Mouse (Mus musculus) forebrain, embryonic 10.5 days (tissue): ENCODE measurements at regions not wholly inside any gene's neighbourhood (a gene's known extent, or its start where the extent isn't known, plus 50 kb on each side); places are given as distances from the start of the nearest gene placed in this dataset.

Experiments used
- DNase-seq: peaks from one replicate; pipeline ENCODE4 v3.0.0-alpha.2; 2017; ENCODE audit warnings: low spot score; ENCODE audit errors: extremely low spot score
- H3K27ac ChIP-seq: fragments of 300-500 bp; sonication (generic); 2 replicates; pipeline ENCODE4 v1.5.1; 2016; ENCODE audit warnings: mild to moderate bottlenecking
- H3K27me3 ChIP-seq: fragments of 300-500 bp; sonication (generic); 2 replicates; pipeline ENCODE4 v1.6.1; 2016; ENCODE audit warnings: mild to moderate bottlenecking; ENCODE audit not compliant: poor library complexity, severe bottlenecking
- H3K36me3 ChIP-seq: fragments of 300-500 bp; sonication (generic); replicated peaks from 2 replicates; pipeline ENCODE4 v1.6.1; 2016; ENCODE audit warnings: mild to moderate bottlenecking, moderate library complexity
- H3K4me1 ChIP-seq: fragments of 300-500 bp; sonication (generic); 2 replicates; pipeline ENCODE4 v1.6.1; 2016
- H3K4me3 ChIP-seq: fragments of 300-500 bp; sonication (generic); 2 replicates; pipeline ENCODE4 v1.5.1; 2016; ENCODE audit warnings: mild to moderate bottlenecking, moderate library complexity
- H3K9me3 ChIP-seq: fragments of 300-500 bp; sonication (generic); 2 replicates; pipeline ENCODE4 v1.6.1; 2016; ENCODE audit warnings: mild to moderate bottlenecking, moderate library complexity
- WGBS: fragments of 180-500 bp; shearing (Covaris S2); methylation state at CpG from one replicate; pipeline ENCODE4 v1.1.7; 2016; 5-methylcytosine and 5-hydroxymethylcytosine counted together

GRCm38 (mm10) chr11:50547776-50548175 is 54.1 kb upstream of the Adamts2 start:
- no peak overlapping the region for H3K27ac ChIP-seq
- no peaks in the 10 kb centered on the region for H3K36me3 ChIP-seq
- WGBS, result 81% methylated on average over 2 of the region's 2 CpGs
- peaks cover 4% of the 10 kb centered on the region for H3K9me3 ChIP-seq
- H3K4me1 ChIP-seq, result no peaks in the 10 kb centered on the region
- no peak overlapping the region for H3K4me3 ChIP-seq
- no peak for DNase-seq
- no peaks in the 10 kb centered on the region for H3K27me3 ChIP-seq

DNA sequence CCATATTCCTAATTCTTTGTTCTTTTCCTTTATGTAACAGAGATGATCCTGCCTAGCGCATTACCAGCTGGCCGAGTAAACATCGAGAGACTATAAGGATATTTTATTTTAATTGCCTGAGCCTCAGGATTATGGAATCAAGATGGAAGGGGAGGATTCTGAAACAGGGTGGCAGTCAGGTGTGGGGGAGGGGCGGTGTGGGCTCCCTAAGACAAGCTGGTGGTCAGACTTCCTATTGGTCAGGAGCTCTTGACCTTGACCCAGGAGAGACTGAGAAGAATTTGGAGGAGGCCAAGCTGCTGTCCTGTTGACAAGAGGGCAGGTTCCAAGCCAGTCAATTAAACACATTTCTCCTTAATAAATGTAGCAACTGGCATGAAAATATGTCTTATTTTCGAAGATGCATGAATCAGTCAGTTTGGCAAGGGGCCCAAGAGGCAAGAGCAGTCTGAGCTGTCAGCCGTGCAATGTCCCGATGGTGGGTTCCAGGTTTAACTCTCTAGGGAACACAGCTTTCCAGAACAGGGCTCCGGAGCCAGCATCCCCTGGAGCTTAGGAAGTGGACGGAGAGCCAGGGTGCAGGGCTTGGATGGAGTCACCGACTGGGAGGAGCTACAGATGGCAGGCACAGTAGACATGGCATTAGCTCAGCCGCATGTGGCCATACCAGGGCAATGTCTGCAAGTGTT is 55.3 kb upstream of the Adamts2 start:
- Histone ChIP-seq H3K36me3 (no peaks in the 10 kb centered on the region), H3K4me1 (no peaks in the 10 kb centered on the region), H3K27me3 (no peaks in the 10 kb centered on the region), H3K9me3 (no peaks in the 10 kb centered on the region), H3K27ac (no peak overlapping the region), H3K4me3 (no peak overlapping the region)
- DNase-seq, result no peak
- 90% methylated on average over 11 of the region's 11 CpGs for WGBS

DNA sequence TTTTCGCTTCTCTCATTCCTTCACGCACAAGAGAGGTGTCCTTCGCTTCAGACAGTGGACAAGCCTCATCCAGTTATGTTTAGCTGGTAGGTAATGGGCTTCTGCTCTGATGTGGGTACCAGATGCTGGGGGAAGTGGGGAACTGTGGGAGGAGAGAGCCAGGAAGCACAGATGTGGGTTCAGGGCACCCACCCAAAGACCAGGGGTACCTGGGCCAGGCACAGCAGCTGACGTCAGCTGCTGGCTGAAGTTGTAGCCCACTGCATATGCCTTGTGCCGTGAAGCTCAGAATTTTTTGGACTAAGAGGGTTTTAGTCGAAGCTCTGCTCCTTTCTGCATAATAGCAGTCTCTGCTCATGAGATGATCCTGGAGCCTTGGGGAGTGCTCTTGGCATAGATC is 56.5 kb upstream of the Adamts2 start:
- H3K27ac ChIP-seq, result no peak overlapping the region
- H3K36me3 ChIP-seq, result no peaks in the 10 kb centered on the region
- H3K27me3 ChIP-seq, result no peaks in the 10 kb centered on the region
- 85% methylated on average over 6 of the region's 6 CpGs for WGBS
- H3K4me1 ChIP-seq, result no peaks in the 10 kb centered on the region
- no peaks in the 10 kb centered on the region for H3K9me3 ChIP-seq
- H3K4me3 ChIP-seq, result no peak overlapping the region
- DNase-seq, result no peak

- H3K36me3 ChIP-seq, result no peaks in the 10 kb centered on the region
- H3K4me1 ChIP-seq, result no peaks in the 10 kb centered on the region
- WGBS, result 86% methylated on average over 11 of the region's 11 CpGs
- no peak for DNase-seq
- H3K4me3 ChIP-seq, result no peak overlapping the region
- H3K27me3 ChIP-seq, result no peaks in the 10 kb centered on the region
- H3K27ac ChIP-seq, result no peak overlapping the region
- peaks cover 4% of the 10 kb centered on the region; the same call in 1 of the 2 replicates for H3K9me3 ChIP-seq
Observed at GRCm38 (mm10) chr11:50540136-50540535, 61.7 kb upstream of the Adamts2 start.

GRCm38 (mm10) chr11:50534266-50534665 is 67.6 kb upstream of the Adamts2 start:
- no peak for DNase-seq
- H3K27me3 ChIP-seq, result no peaks in the 10 kb centered on the region
- H3K9me3 ChIP-seq, result peaks cover 4% of the 10 kb centered on the region; the same call in 1 of the 2 replicates
- no peaks in the 10 kb centered on the region for H3K4me1 ChIP-seq
- H3K36me3 ChIP-seq, result no peaks in the 10 kb centered on the region
- 62% methylated on average over 2 of the region's 2 CpGs for WGBS
- H3K4me3 ChIP-seq, result no peak overlapping the region
- H3K27ac ChIP-seq, result no peak overlapping the region

DNA sequence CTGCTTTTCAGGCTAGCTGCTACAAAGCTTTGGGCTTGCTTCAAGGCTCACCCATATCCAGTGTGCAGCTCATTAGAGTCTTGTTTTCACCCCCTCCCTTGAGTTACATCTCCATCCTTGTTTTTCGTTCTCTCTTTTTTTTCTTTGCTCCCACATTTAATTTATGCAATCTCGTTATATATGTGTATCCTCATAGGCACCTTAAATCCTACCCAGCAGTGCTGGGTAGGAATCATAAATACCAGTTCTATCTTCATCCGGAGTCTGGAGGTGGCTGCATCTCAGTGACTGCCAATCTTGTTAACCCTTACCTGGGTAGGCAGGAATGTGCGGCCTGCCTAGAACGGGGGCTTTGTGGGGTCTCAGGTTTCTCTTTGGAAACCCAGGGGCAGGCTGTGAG is 74.0 kb upstream of the Adamts2 start:
- no peaks in the 10 kb centered on the region for H3K9me3 ChIP-seq
- 75% methylated on average over 5 of the region's 5 CpGs for WGBS
- H3K4me3 ChIP-seq, result no peak overlapping the region

DNA sequence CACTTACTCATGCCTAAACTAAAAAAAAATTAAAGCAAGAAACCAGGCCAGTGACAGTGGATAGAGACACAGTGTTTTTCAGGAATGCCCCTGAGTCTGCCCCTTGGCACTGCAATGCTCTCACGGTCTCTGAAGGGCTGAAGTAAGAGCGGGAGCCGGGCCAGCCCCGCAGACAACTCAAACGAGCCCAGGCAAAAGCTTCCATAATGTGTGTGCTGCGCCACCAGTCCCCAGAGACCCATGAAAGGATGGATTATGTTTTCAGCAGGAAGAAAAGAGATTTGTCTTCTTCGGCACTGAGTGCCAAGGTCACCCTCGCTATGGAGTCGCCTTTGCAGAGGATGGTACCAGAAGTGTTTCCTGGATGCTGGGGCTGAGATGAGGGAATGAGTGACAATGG is 81.7 kb upstream of the Adamts2 start:
- Histone ChIP-seq H3K9me3 (no peaks in the 10 kb centered on the region), H3K4me1 (no peaks in the 10 kb centered on the region), H3K4me3 (no peak overlapping the region), H3K27me3 (no peaks in the 10 kb centered on the region), H3K27ac (no peak overlapping the region), H3K36me3 (no peaks in the 10 kb centered on the region)
- DNase-seq, result no peak
- WGBS, result 90% methylated on average over 9 of the region's 9 CpGs

More for the DNA sequence above, 74.0 kb upstream of the Adamts2 start:
- no peak for DNase-seq
- Histone ChIP-seq H3K27ac (no peak overlapping the region), H3K36me3 (no peaks in the 10 kb centered on the region), H3K27me3 (no peaks in the 10 kb centered on the region), H3K4me1 (no peaks in the 10 kb centered on the region)

DNA sequence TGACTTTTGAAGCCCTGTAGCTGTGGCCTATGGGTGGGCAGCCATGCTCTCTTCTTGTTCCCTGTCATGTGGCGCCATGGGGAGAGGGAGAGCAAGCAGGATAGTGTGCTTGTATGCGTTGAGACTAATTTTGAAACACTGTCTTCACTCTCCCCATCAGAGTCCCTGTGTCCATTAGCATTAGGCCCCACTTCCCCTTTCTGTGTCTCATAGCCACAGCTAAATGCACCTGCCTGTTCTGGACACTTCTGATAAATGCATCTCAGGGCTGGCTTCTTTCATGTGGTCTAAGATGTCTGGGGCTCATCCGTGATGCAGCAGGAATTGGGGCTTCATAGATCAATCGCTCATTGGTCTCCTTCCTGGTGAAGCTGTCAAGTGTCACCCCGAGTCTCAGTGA is 77.0 kb upstream of the Rufy1 start:
- H3K4me1 ChIP-seq, result peaks cover 15% of the 10 kb centered on the region
- peak overlapping the region; percentile 74; the same call in 1 of the 2 replicates for H3K27ac ChIP-seq
- no peak for DNase-seq
- no peaks in the 10 kb centered on the region for H3K36me3 ChIP-seq
- no peak overlapping the region for H3K4me3 ChIP-seq
- H3K9me3 ChIP-seq, result no peaks in the 10 kb centered on the region
- 84% methylated on average over 5 of the region's 5 CpGs for WGBS
- no peaks in the 10 kb centered on the region for H3K27me3 ChIP-seq

GRCm38 (mm10) chr11:50507498-50507824 is 76.5 kb upstream of the Rufy1 start:
- Histone ChIP-seq H3K36me3 (no peaks in the 10 kb centered on the region), H3K27me3 (no peaks in the 10 kb centered on the region), H3K4me3 (no peak overlapping the region), H3K4me1 (peaks cover 15% of the 10 kb centered on the region), H3K27ac (peak overlapping the region; percentile 74), H3K9me3 (no peaks in the 10 kb centered on the region)
- DNase-seq, result no peak
- 82% methylated on average over 4 of the region's 4 CpGs for WGBS

DNA sequence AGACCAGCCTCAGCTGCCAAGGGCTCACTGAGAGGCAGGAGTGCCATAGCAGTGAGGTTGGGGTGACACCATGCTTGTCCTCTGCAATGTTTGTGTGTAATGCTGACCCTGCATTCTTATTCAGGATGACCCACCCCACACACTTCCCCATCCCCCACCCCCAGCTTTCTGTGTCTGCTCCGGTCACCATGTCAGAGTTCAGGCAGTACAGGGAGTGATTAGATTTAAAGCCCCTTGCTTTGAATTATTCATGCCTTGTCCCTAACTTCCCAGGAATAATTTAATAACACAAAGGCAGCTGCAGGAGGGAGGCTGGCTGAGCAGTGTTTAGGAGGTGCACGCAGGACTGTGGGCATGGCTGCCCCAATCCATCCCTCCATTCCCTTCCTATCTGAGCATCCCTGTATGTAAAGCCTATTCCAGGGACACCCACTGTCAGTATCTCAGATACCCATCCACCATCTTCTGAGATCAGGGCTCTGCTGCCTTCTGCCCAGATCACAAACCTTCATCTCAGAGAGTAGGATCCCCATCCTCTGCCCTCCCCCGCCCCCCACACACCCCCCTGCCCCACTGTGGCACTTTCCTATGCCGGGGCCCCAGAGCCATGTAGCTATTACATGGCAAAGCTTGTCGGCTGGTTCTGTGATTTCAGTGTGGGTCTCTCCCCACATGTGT is 76.0 kb upstream of the Rufy1 start:
- Histone ChIP-seq H3K9me3 (no peaks in the 10 kb centered on the region), H3K36me3 (no peaks in the 10 kb centered on the region), H3K27ac (peak overlapping the region; percentile 74), H3K4me3 (no peak overlapping the region), H3K27me3 (no peaks in the 10 kb centered on the region), H3K4me1 (peaks cover 15% of the 10 kb centered on the region)
- 67% methylated on average over 5 of the region's 5 CpGs for WGBS
- DNase-seq, result no peak

- Histone ChIP-seq H3K4me3 (no peak overlapping the region), H3K27ac (no peak overlapping the region), H3K36me3 (no peaks in the 10 kb centered on the region), H3K27me3 (no peaks in the 10 kb centered on the region), H3K9me3 (no peaks in the 10 kb centered on the region), H3K4me1 (peaks cover 2% of the 10 kb centered on the region)
- DNase-seq, result no peak
- 76% methylated on average over 12 of the region's 12 CpGs for WGBS
Observed at GRCm38 (mm10) chr11:50501352-50501751, 70.4 kb upstream of the Rufy1 start.

DNA sequence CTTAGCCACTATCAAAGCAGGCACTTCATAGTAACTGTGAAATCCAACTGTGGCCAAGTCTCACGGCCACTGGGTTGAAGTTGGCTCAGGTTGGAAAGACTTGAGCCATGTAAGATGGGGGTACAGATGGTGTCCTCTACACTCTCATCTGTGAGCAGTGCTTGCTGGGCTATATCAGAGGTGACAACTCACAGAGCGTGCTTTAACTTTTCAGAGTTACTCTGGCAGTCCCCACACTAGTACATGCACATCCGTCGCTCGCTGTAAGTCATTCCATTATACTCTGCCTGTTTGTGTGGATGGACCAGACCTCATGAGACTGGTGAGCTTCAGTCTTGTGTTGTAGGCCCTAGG is 62.2 kb upstream of the Rufy1 start:
- 93% methylated on average over 5 of the region's 5 CpGs for WGBS
- H3K36me3 ChIP-seq, result no peaks in the 10 kb centered on the region
- H3K9me3 ChIP-seq, result no peaks in the 10 kb centered on the region
- no peaks in the 10 kb centered on the region for H3K27me3 ChIP-seq
- H3K4me1 ChIP-seq, result peaks cover 9% of the 10 kb centered on the region
- peak overlapping the region; percentile 74; the same call in 1 of the 2 replicates for H3K27ac ChIP-seq
- DNase-seq, result no peak
- H3K4me3 ChIP-seq, result no peak overlapping the region

DNA sequence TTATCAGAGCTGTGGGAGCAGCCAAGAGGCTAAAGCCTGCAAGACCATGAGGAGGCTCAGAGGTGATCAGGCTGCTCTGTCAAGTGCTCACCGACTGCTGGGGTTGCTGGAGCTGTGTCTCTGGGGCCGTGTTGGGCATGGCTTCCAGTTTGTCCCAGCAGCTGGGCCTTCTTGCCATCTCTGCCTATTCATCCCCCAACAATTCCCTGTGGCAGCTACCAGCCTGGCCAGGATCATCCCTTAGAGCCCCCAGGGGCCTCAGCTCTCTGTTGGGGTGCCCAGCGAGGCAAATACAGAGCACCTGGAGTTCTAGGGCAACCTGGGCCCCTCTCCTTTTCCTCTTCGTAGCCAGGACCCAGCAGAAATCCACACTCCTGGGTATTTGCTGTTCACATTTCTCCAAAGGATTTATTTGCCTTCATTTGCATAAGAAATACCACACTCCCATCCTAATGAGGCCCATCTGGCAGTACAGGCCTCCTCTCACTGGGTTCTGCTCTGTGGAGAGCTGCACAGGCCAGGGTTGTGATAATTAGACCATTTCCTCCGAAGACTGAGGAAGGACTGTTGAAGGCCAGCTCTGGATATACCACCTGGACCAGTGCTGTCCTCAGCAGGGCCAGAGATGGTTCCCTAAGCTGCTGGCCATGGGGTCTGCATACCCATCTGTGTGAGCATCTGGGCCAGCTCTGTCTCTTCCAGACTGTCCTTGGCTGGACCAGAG is 61.6 kb upstream of the Rufy1 start:
- H3K36me3 ChIP-seq, result no peaks in the 10 kb centered on the region
- 62% methylated on average over 5 of the region's 5 CpGs for WGBS

More for the DNA sequence above, 61.6 kb upstream of the Rufy1 start:
- H3K27ac ChIP-seq, result peak overlapping the region; percentile 74
- no peaks in the 10 kb centered on the region for H3K27me3 ChIP-seq
- no peaks in the 10 kb centered on the region for H3K9me3 ChIP-seq
- no peak overlapping the region for H3K4me3 ChIP-seq
- H3K4me1 ChIP-seq, result peaks cover 13% of the 10 kb centered on the region
- no peak for DNase-seq
